Mouse (Mus musculus) erythroblast, embryonic 14.5 days (primary cell): ENCODE data around the gene Lmln. TPM values are rescaled to one million over a fixed set of nuclear protein-coding genes. Genes with fewer than 3 reads are reported as not detected.
"Not testable (repeated sequence)": the region's sequence is repeated elsewhere in the genome, so short reads cannot be mapped to it uniquely, and the experiment has no call there.

Experiments used
- H3K27me3 ChIP-seq: 2 replicates; pipeline ENCODE4 v1.6.1; 2012; ENCODE audit warnings: inconsistent platforms; ENCODE audit not compliant: control insufficient read depth
- H3K36me3 ChIP-seq: 2 replicates; pipeline ENCODE4 v1.6.1; 2012; ENCODE audit warnings: mild to moderate bottlenecking, inconsistent platforms; ENCODE audit not compliant: control insufficient read depth
- H3K4me1 ChIP-seq: 2 replicates; pipeline ENCODE4 v1.6.1; 2012; ENCODE audit warnings: inconsistent platforms; ENCODE audit not compliant: control insufficient read depth
- H3K4me3 ChIP-seq: replicated peaks from 2 replicates; pipeline ENCODE3; 2012; ENCODE audit warnings: moderate library complexity, mild to moderate bottlenecking, inconsistent platforms
- H3K9me3 ChIP-seq: 2 replicates; pipeline ENCODE4 v1.6.1; 2012; ENCODE audit warnings: low read length, inconsistent platforms, mixed read lengths; ENCODE audit not compliant: control insufficient read depth
- GATA1 ChIP-seq: IDR thresholded peaks from 2 replicates; pipeline ENCODE4 v1.6.1; 2012; ENCODE audit warnings: low read length, inconsistent platforms, mixed read lengths
- TAL1 ChIP-seq: IDR thresholded peaks from 3 replicates; pipeline ENCODE4 v1.6.1; 2012; ENCODE audit warnings: low read length, inconsistent platforms, mixed read lengths
- polyA plus RNA-seq: library from polyadenylated mRNA; stranded (reverse); fragments of >175 nt; gene quantifications from 2 replicates; pipeline ENCODE4 v1.2.3, GENCODE M21; 2012

Lmln gene
- polyA plus RNA-seq, 1 experiment = 0.02 TPM

DNA sequence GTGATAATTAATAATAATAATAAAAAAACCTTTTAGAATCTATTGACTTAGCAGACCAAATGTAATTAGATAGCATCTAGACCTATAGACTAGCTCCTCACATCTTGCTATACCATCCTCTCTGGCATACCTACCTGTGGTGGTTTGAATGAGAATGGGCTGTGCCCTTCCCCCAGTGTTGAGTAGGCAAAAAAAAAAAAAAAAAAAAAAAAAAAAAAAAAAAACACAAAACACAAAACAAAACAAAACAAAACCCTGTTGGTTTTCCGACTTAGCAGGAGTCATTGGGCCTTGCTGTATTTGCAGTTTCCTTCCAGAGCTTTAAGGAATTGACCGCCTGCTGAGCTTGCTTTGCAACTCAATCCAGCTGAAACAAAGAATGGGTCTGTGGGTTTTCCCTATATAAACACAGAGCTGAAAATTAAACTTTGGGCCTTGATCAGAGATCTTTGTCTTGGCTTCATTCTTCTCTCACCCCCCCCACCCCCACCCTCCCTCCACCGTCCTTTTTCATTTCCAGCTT lies 79.5 kb downstream of the Lmln start:
- peaks cover 2% of the 10 kb centered on the region; the same call in 1 of the 2 replicates for H3K9me3 ChIP-seq
- no peaks in the 10 kb centered on the region for H3K4me1 ChIP-seq
- TF ChIP-seq TAL1 = no peak
- no peak for TF ChIP-seq GATA1
- no peaks in the 10 kb centered on the region; the same call in 1 of the 2 replicates for H3K27me3 ChIP-seq
- no peaks in the 10 kb centered on the region for H3K36me3 ChIP-seq
- H3K4me3 ChIP-seq = no peak overlapping the region

DNA sequence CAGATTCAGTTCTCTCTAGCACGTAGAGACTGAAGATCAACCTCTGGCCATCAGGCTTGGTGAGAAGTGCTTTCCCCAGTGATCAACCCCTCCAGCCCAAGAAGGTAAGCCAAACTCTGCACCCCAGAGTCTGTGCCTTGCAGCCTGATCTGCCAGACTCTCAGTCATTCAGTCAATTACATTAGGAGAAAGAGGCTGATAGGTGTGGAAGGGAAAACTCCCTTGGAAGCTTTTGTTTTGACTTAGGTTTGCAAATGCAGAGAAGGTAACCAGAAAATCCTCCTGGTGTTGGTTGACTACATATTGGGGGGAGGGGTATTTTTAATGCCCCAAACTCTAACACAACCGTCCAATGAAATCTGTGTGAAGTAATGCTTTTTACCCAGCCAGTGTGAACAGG lies 81.1 kb downstream of the Lmln start:
- no peaks in the 10 kb centered on the region for H3K36me3 ChIP-seq
- TF ChIP-seq GATA1 (no peak), TAL1 (no peak)
- H3K9me3 ChIP-seq = peaks cover 2% of the 10 kb centered on the region; the same call in 1 of the 2 replicates
- no peaks in the 10 kb centered on the region for H3K4me1 ChIP-seq
- no peaks in the 10 kb centered on the region; the same call in 1 of the 2 replicates for H3K27me3 ChIP-seq
- H3K4me3 ChIP-seq = no peak overlapping the region

DNA sequence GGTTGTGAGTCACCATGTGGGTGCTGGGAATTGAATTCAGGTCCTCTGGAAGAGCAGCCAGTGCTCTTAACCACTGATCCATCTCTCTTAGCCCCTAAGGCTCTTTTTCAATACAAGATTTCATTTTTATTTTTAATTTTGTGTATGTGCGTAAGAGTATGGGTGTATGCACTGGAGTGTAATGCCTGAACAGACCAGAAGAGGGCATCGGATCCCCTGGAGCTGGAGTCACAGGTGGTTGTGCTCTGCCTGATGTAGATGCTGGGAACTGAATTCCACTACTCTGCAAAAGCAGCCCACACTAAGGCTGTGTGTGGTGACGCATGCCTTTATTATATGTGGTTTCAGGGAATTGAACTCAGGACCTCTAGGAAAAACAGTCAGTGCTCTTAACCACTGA lies 83.9 kb downstream of the Lmln start:
- TF ChIP-seq TAL1 (no peak), GATA1 (no peak)
- Histone ChIP-seq H3K4me1 (no peaks in the 10 kb centered on the region), H3K4me3 (no peak overlapping the region), H3K9me3 (peaks cover 2% of the 10 kb centered on the region; the same call in 1 of the 2 replicates), H3K27me3 (no peaks in the 10 kb centered on the region), H3K36me3 (no peaks in the 10 kb centered on the region)

DNA sequence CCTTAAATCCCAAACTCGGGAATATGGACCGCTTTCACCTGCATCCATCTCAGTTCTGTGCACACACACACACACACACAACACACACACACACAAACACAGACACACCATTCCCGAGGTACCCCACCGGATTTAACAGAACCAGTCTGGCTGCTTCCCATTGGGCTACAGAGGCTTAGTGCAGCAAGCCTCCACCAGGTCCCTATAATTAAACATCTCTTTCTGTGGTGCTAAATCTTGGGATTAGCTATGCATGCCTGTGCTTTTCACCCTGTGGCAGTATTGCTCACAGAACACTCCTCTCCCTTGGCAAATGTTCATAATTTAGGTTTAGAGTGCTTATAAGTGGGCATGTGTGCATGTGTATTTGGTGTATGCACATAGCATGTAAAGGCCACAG lies 85.8 kb downstream of the Lmln start:
- TF ChIP-seq GATA1 (no peak), TAL1 (no peak)
- no peaks in the 10 kb centered on the region for H3K27me3 ChIP-seq
- H3K4me3 ChIP-seq = no peak overlapping the region
- H3K4me1 ChIP-seq = no peaks in the 10 kb centered on the region
- peaks cover 2% of the 10 kb centered on the region; the same call in 1 of the 2 replicates for H3K9me3 ChIP-seq
- H3K36me3 ChIP-seq = no peaks in the 10 kb centered on the region

DNA sequence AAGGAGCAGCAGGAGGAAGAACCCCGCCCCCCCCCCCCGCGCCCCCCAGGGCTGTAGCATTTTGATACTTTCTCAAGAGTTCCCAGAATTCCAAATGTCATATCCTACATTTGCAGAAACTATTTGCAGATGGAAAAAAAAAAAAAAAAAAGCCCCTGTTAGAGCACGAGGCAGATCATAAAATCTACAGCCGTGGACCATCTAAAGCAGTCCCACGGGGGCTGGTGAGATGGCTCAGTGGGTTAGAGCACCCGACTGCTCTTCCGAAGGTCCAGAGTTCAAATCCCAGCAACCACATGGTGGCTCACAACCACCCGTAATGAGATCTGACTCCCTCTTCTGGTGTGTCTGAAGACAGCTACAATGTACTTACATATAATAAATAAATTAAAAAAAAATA lies 88.6 kb downstream of the Lmln start:
- not testable (repeated sequence) for H3K36me3 ChIP-seq, H3K27me3 ChIP-seq, H3K4me3 ChIP-seq

DNA sequence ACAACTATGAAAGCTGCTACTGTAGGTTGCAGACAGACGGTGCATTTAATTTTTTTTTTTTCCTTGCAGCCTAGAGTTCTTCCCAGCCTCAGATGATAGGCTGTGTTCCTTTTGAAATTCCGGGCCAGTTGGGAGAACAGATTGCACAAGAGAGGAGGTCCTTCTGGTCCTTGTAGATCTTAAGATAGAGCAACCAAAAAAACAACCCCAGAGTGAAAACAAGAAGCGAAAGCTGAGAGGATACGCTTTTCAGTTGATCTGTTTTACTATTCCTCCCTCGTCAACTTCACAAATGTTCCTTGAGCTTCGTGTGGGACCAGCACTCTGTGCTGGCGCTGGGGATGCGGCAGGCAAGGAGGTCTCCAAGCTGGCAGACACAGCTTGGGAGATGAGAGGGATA lies 89.2 kb downstream of the Lmln start:
- Histone ChIP-seq H3K4me3 (no peak overlapping the region), H3K4me1 (no peaks in the 10 kb centered on the region), H3K9me3 (no peaks in the 10 kb centered on the region), H3K27me3 (no peaks in the 10 kb centered on the region), H3K36me3 (no peaks in the 10 kb centered on the region)
- TF ChIP-seq TAL1 = no peak
- no peak for TF ChIP-seq GATA1

More for the DNA sequence above, 88.6 kb downstream of the Lmln start:
- not testable (repeated sequence) for H3K4me1 ChIP-seq, H3K9me3 ChIP-seq

DNA sequence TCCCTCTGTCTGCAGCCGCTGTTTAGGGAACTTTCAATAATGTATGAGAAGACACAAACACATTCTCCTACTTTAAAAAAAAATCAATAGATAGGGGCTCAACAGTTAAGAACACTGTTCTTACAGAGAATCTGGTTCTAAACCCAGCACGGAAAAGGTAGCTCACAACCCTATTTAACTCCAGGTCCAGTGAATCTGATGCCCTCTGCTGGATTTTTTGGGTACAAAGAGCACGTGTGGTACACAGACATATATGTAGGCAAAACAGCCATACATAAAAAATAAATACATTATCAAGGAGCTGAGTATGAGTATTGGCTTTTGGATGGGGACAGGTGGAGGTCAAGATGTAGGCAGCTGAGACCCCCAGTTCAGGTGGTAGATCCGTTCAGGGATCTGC lies 92.7 kb downstream of the Lmln start:
- no peaks in the 10 kb centered on the region for H3K27me3 ChIP-seq
- H3K4me1 ChIP-seq = no peaks in the 10 kb centered on the region
- no peaks in the 10 kb centered on the region for H3K9me3 ChIP-seq
- H3K4me3 ChIP-seq = no peak overlapping the region
- H3K36me3 ChIP-seq = no peaks in the 10 kb centered on the region
- no peak for TF ChIP-seq GATA1
- TF ChIP-seq TAL1 = no peak

DNA sequence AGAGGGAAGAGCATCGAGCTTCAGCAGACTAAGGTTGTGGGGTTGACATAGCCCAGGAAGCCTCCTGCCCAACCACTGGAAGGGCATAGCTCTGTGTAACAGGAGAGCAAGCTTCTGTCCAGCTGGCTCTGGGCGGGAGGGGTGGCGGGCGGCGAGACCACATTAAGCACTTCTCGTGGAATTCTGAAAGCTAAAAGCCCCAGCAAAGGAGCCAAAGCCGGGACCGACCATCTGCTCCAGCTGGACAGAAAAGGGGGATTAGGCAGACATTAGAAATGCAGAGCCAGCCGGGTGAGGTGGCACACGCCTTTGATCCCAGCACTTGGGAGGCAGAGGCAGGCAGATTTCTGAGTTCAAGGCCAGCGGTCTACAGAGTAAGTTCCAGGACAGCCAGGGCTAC lies 95.7 kb downstream of the Lmln start:
- H3K4me1 ChIP-seq = no peaks in the 10 kb centered on the region
- no peaks in the 10 kb centered on the region for H3K9me3 ChIP-seq
- no peaks in the 10 kb centered on the region for H3K27me3 ChIP-seq
- TF ChIP-seq GATA1 (no peak), TAL1 (no peak)
- H3K4me3 ChIP-seq = no peak overlapping the region
- no peaks in the 10 kb centered on the region for H3K36me3 ChIP-seq

DNA sequence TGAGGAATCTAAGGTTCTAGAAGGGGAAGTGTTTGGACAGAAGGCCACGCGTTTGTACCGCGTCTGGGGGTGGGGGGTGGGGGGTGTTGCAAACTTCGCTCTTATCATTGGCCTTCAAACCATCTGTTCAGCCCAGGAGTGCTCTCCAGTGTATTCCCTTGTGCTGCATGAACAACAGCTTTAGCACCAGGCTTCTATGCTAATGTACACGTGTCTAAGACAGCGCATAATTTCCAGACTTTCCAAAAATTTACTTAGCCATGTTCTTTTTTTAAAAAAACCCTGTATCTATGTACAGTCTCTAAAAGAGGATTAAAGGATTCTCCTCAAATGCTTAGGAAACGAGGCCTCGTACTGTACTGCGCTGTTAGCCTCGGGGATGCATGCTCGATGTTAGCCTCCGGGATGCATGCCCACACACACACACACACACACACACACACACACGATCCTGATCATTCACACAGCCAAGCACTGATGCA lies 96.3 kb downstream of the Lmln start:
- Histone ChIP-seq H3K4me1 (no peaks in the 10 kb centered on the region), H3K4me3 (no peak overlapping the region), H3K9me3 (no peaks in the 10 kb centered on the region), H3K36me3 (no peaks in the 10 kb centered on the region), H3K27me3 (no peaks in the 10 kb centered on the region)
- TF ChIP-seq GATA1 = no peak

DNA sequence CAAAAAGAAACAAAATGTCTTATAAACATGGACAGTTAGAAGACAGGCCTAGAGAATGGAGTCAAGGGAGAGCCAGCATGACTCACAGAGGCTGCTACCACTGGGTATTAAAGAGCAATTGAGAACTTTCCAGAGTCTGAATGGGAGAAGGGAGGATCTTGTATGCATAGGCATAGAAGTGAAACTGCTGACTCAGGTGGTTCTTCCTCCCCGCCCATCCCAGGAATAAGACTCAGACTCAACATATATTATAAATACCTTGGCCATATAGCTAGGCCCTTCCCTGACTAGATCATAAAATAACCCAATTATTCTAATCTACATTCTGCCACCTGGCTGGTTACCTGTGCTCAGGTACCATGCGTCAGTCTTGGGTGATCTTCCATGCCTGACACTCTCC lies 97.0 kb downstream of the Lmln start:
- Histone ChIP-seq H3K9me3 (no peaks in the 10 kb centered on the region), H3K27me3 (no peaks in the 10 kb centered on the region), H3K4me3 (no peak overlapping the region), H3K36me3 (no peaks in the 10 kb centered on the region), H3K4me1 (no peaks in the 10 kb centered on the region)
- no peak for TF ChIP-seq GATA1
- TF ChIP-seq TAL1 = no peak
